Mouse (Mus musculus) G1E (cell line): ENCODE measurements at regions not wholly inside any gene's neighbourhood (a gene's known extent, or its start where the extent isn't known, plus 50 kb on each side); places are given as distances from the start of the nearest gene placed in this dataset.

Source experiments
- CTCF ChIP-seq: IDR thresholded peaks from 2 replicates; pipeline ENCODE4 v1.5.1; 2012; ENCODE audit warnings: low read depth, low read length, inconsistent platforms, mixed read lengths
- GATA1 ChIP-seq: IDR thresholded peaks from 2 replicates; pipeline ENCODE4 v1.6.1; 2012; ENCODE audit warnings: borderline replicate concordance, low read length, inconsistent platforms, mixed read lengths
- GATA2 ChIP-seq: IDR thresholded peaks from 2 replicates; pipeline ENCODE4 v1.6.1; 2012; ENCODE audit warnings: low read depth, low read length, inconsistent platforms, borderline replicate concordance
- POLR2AphosphoS5 ChIP-seq: IDR thresholded peaks from 2 replicates; pipeline ENCODE4 v1.6.1; 2012; ENCODE audit warnings: low read depth, low read length, inconsistent platforms; ENCODE audit not compliant: insufficient replicate concordance
- TAL1 ChIP-seq: conservative IDR thresholded peaks from 2 replicates; pipeline ENCODE4 v1.6.1; 2012; ENCODE audit warnings: low read depth, low read length, inconsistent platforms, mixed read lengths

DNA sequence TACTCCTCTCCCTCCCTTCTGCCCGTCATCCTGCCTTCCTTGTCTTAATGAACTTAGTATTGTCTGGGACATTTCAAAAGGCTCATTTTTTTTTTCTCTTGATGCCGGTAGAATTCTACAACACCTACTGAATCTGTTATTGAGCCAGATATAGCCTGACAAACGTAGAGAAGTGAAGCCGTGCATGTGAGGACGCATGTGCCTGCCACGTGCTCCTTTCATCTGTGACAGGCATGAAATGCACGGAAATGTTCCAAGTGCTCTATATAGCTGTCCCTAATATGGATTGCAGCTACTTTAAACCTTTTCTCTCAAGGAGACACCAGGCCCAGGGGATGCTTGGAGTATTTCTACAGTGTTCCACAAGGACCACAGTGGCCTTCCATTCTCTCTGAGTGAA, 107.3 kb upstream of the Hes1 start:
- no peak for TF ChIP-seq GATA1
- no peak for TF ChIP-seq CTCF
- TF ChIP-seq POLR2AphosphoS5 = no peak
- TF ChIP-seq GATA2 = no peak
- TF ChIP-seq TAL1 = no peak
